Mouse (Mus musculus): ENCODE results near the gene Tle2. TPM values are rescaled to one million over a fixed set of nuclear protein-coding genes. Genes with fewer than 3 reads are reported as not detected.

Tle2 gene
- polyA plus RNA-seq (2015; fragmentation: Nextera tagmentation; extraction: Ambion mirVana): 29.9 and 37.0 TPM in 2 replicates

GRCm38 (mm10) chr10:81574081-81575056 lies at the start of gene Tle2:
Gene Tle2 (plus strand): TSS chr10:81574561.
- Histone ChIP-seq H3K4me3 (ENCODE audit: low read depth, low read length) (peak within 1 kb of the TSS; percentile 57), H3K27me3 (replicated peaks; ENCODE audit: insufficient read depth, low read length) (no peaks in the 10 kb centered on the region; the same call in 1 of the 2 replicates), H3K4me2 (replicated peaks; ENCODE audit: low read depth, low read length) (peak within 1 kb of the TSS; percentile 90), H3K4me1 (ENCODE audit: insufficient read depth, low read depth, low read length) (peaks cover 25% of the 10 kb centered on the region), H3K9me3 (ENCODE audit: low read length) (no peaks in the 10 kb centered on the region), H3K9ac (replicated peaks; ENCODE audit: low read depth) (peak within 1 kb of the TSS; percentile 52), H3K36me3 (ENCODE audit: insufficient read depth, low read length) (no peaks in the 10 kb centered on the region), H3K27ac (ENCODE audit: low read length) (no peak within 1 kb of the TSS)
- 22% methylated on average over 10 of the region's 10 CpGs for WGBS
- DNase-seq (ENCODE audit: low spot score) (peak; percentile 16), ATAC-seq (no peak)
- TF ChIP-seq CTCF (IDR thresholded peaks at IDR 0.05): no peak
- TF ChIP-seq EP300 (IDR thresholded peaks at IDR 0.05): no peak

DNA sequence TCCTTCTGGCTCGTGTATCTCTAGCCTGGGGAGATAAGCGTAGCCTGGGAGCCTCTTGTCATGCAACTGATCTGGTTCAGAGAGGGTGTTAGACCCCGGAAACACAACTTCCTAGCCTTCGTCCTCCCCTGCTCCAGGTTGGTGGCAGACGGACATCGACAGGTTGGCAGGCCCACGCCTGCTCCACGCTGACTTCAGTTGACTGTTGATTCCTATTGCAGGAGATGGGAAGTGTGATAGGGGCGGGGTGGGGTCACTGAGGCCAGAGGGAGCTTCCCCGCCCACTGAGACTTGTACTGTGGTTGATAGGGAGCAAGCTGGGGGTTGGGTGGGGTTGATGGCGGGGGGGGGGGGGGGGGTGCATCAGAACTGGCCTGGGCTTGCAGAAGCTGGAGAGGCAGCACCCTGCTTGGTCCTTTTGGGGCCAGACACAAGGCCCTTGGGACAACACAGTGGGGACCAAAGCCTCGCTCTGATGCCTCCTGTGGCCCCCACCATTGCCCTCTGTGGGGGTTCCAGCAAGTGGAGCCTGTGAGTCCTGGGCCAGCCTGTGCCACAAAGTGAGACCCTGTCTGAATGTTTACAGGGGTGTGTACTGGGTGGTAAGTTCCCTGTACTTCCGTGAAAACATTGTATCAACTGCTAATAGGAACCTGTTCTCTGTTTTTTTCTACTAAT lies 49.2 kb upstream of the Tle2 start:
- H3K9ac ChIP-seq (replicated peaks; ENCODE audit: low read depth): no peak overlapping the region
- 44% methylated on average over 12 of the region's 13 CpGs for WGBS
- H3K9me3 ChIP-seq (ENCODE audit: low read length): no peaks in the 10 kb centered on the region
- TF ChIP-seq CTCF (IDR thresholded peaks at IDR 0.05): no peak
- DNase-seq (ENCODE audit: low spot score) (no peak), ATAC-seq (peak; percentile 55)
- no peak overlapping the region for H3K27ac ChIP-seq (ENCODE audit: low read length)
- peaks cover 6% of the 10 kb centered on the region; the same call in 1 of the 2 replicates for H3K4me1 ChIP-seq (ENCODE audit: insufficient read depth, low read depth, low read length)
- H3K36me3 ChIP-seq (ENCODE audit: insufficient read depth, low read length): peaks cover 11% of the 10 kb centered on the region; the same call in 1 of the 2 replicates
- H3K4me3 ChIP-seq (ENCODE audit: low read depth, low read length): no peak overlapping the region
- no peak overlapping the region for H3K4me2 ChIP-seq (replicated peaks; ENCODE audit: low read depth, low read length)
- H3K27me3 ChIP-seq (replicated peaks; ENCODE audit: insufficient read depth, low read length): no peaks in the 10 kb centered on the region

DNA sequence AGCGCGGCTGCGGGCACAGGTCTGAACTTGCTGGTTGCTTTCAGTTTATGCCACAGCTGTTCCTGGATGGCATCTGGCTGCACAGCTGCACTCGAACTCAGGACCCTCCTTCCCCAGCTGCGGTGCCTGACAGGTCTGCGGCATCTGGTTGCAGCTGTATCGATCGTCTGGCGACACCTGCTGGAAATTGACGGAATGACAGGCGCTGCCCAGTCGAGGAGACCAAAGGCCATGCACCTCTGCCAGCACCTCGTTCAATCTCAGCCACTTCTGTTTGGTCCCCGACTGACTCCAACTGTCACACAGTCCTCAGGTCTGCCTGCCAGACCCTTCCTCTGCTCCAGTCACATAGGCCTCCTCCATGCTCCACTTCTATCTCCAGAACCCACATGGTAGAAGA lies 47.6 kb upstream of the Tle2 start:
- no peaks in the 10 kb centered on the region for H3K9me3 ChIP-seq (ENCODE audit: low read length)
- peak; percentile 63 for DNase-seq (ENCODE audit: low spot score)
- H3K36me3 ChIP-seq (ENCODE audit: insufficient read depth, low read length): peaks cover 20% of the 10 kb centered on the region
- WGBS: 11% methylated on average over 14 of the region's 14 CpGs
- no peaks in the 10 kb centered on the region for H3K27me3 ChIP-seq (replicated peaks; ENCODE audit: insufficient read depth, low read length)
- H3K9ac ChIP-seq (replicated peaks; ENCODE audit: low read depth): no peak overlapping the region
- H3K4me3 ChIP-seq (ENCODE audit: low read depth, low read length): no peak overlapping the region
- no peak overlapping the region for H3K4me2 ChIP-seq (replicated peaks; ENCODE audit: low read depth, low read length)
- peak; percentile 29; the same call in 1 of the 2 replicates for ATAC-seq
- no peak for TF ChIP-seq EP300 (IDR thresholded peaks at IDR 0.05)
- TF ChIP-seq CTCF (IDR thresholded peaks at IDR 0.05): peak; percentile 98
- no peak overlapping the region for H3K27ac ChIP-seq (ENCODE audit: low read length)
- peaks cover 6% of the 10 kb centered on the region; the same call in 1 of the 2 replicates for H3K4me1 ChIP-seq (ENCODE audit: insufficient read depth, low read depth, low read length)

DNA sequence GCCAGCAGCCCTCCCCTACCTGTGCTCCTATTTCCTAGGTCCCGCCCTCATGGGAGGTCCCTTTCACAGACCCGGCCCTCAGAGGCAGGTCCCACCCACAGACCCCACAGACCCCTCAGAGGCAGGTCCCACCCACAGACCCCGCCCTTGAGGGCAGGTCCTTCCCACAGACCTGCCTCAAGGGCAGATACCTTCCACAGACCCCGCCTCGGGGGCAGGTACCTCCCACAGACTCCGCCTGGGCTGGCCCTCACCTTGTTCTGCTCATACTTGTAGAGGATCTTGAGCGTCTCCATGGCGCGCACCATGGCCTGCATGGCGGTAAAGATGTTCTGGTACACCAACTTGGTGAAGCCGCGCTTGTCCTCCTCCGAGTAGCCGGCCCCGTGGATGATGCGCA lies 39.5 kb upstream of the Tle2 start:
- no peak overlapping the region for H3K9ac ChIP-seq (replicated peaks; ENCODE audit: low read depth)
- ATAC-seq: peak; percentile 58
- 54% methylated on average over 15 of the region's 16 CpGs for WGBS
- H3K36me3 ChIP-seq (ENCODE audit: insufficient read depth, low read length): peaks cover 9% of the 10 kb centered on the region; the same call in 1 of the 2 replicates
- H3K9me3 ChIP-seq (ENCODE audit: low read length): no peaks in the 10 kb centered on the region
- H3K4me2 ChIP-seq (replicated peaks; ENCODE audit: low read depth, low read length): no peak overlapping the region
- no peak overlapping the region for H3K27ac ChIP-seq (ENCODE audit: low read length)
- TF ChIP-seq CTCF (IDR thresholded peaks at IDR 0.05): no peak
- no peak for TF ChIP-seq EP300 (IDR thresholded peaks at IDR 0.05)
- H3K27me3 ChIP-seq (replicated peaks; ENCODE audit: insufficient read depth, low read length): no peaks in the 10 kb centered on the region
- H3K4me3 ChIP-seq (ENCODE audit: low read depth, low read length): no peak overlapping the region
- no peak for DNase-seq (ENCODE audit: low spot score)
- no peaks in the 10 kb centered on the region for H3K4me1 ChIP-seq (ENCODE audit: insufficient read depth, low read depth, low read length)

- TF ChIP-seq EP300 (IDR thresholded peaks at IDR 0.05): no peak
- peak; percentile 69 for TF ChIP-seq CTCF (IDR thresholded peaks at IDR 0.05)
- peak; percentile 38 for DNase-seq (ENCODE audit: low spot score)
- H3K9me3 ChIP-seq (ENCODE audit: low read length): no peaks in the 10 kb centered on the region
- WGBS: 75% methylated on average over 6 of the region's 6 CpGs
- no peak overlapping the region for H3K9ac ChIP-seq (replicated peaks; ENCODE audit: low read depth)
- H3K4me1 ChIP-seq (ENCODE audit: insufficient read depth, low read depth, low read length): no peaks in the 10 kb centered on the region
- no peak overlapping the region for H3K4me3 ChIP-seq (ENCODE audit: low read depth, low read length)
- no peaks in the 10 kb centered on the region for H3K36me3 ChIP-seq (ENCODE audit: insufficient read depth, low read length)
- H3K27me3 ChIP-seq (replicated peaks; ENCODE audit: insufficient read depth, low read length): no peaks in the 10 kb centered on the region
- no peak overlapping the region for H3K4me2 ChIP-seq (replicated peaks; ENCODE audit: low read depth, low read length)
- no peak for ATAC-seq
- no peak overlapping the region for H3K27ac ChIP-seq (ENCODE audit: low read length)
Measured at GRCm38 (mm10) chr10:81536734-81537133, 37.6 kb upstream of the Tle2 start.

GRCm38 (mm10) chr10:81537429-81537828 lies 36.9 kb upstream of the Tle2 start:
- DNase-seq (ENCODE audit: low spot score) (no peak), ATAC-seq (no peak)
- peaks cover 3% of the 10 kb centered on the region; the same call in 1 of the 2 replicates for H3K4me1 ChIP-seq (ENCODE audit: insufficient read depth, low read depth, low read length)
- no peak overlapping the region for H3K9ac ChIP-seq (replicated peaks; ENCODE audit: low read depth)
- TF ChIP-seq CTCF (IDR thresholded peaks at IDR 0.05): no peak
- TF ChIP-seq EP300 (IDR thresholded peaks at IDR 0.05): no peak
- no peaks in the 10 kb centered on the region for H3K27me3 ChIP-seq (replicated peaks; ENCODE audit: insufficient read depth, low read length)
- H3K36me3 ChIP-seq (ENCODE audit: insufficient read depth, low read length): no peaks in the 10 kb centered on the region
- H3K4me3 ChIP-seq (ENCODE audit: low read depth, low read length): no peak overlapping the region
- H3K4me2 ChIP-seq (replicated peaks; ENCODE audit: low read depth, low read length): no peak overlapping the region
- no peak overlapping the region for H3K27ac ChIP-seq (ENCODE audit: low read length)
- 86% methylated on average over 2 of the region's 2 CpGs for WGBS
- H3K9me3 ChIP-seq (ENCODE audit: low read length): no peaks in the 10 kb centered on the region

Measured in lung, postnatal 0 days (tissue).